Comparison of ENCODE assay signal across 11 mouse cellular contexts in the genomic region with DNA sequence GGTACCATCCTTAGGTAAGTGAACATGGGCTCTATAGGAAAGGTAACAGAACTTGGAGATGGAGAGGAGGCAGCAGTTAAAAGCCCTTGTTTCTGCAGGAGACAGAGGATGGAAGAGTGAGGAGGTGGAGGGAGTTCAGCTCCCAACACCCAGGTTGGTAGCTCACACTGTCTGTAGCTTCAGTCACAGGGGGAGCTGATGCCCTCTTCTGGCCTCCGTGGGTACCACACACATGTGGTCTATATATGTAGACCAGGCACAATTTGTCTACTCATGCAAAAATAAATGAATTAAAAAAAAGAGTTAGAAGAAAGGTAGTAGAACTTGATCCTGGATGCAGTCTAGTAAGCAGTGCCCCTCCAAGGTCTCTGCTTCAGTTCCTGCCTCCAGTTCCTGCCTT.
A peak's percentile ranks its signal among the peaks of the same experiment; 100 is the strongest.
DNase-seq lines count a peak whose midpoint lies in the region; ATAC-seq and TF ChIP-seq lines count a peak whose summit lies in the region.
"Had no signal": no experiment of that assay in that cellular context is flagged by ENCODE, and none has a peak within 500 bp of the region (broad histone marks: within the 10 kb centered on the region; RNA-seq: fewer than 3 reads in every experiment).

No protein-coding gene starts in this region.

- H3K4me1 ChIP-seq in lung, embryonic 14.5 days (ENCODE audit: insufficient read depth), result no peaks in the 10 kb centered on the region
- H3K4me1 ChIP-seq: lung, embryonic 15.5 days had no signal

- H3K4me3 ChIP-seq in lung, embryonic 14.5 days (ENCODE audit: low read depth, low read length), result no peak overlapping the region
- H3K4me3 ChIP-seq: hindbrain, embryonic 10.5 days; lung, embryonic 15.5 days had no signal

- no peak for ATAC-seq in lung, embryonic 14.5 days (ENCODE audit: insufficient read depth)
- ATAC-seq in erythroblast, adult 5-6 weeks (replicated peaks; ENCODE audit: low FRiP score, poor library complexity, severe bottlenecking), result peak; percentile 74; the same call in 1 of the 2 replicates

- H3K27me3 ChIP-seq in lung, embryonic 14.5 days (ENCODE audit: insufficient read depth, low read length), result no peaks in the 10 kb centered on the region
- H3K27me3 ChIP-seq: lung, embryonic 15.5 days had no signal

- H3K9me3 ChIP-seq in lung, embryonic 14.5 days (ENCODE audit: low read depth, low read length), result no peaks in the 10 kb centered on the region
- H3K9me3 ChIP-seq: lung, embryonic 15.5 days had no signal

- no peaks in the 10 kb centered on the region for H3K36me3 ChIP-seq in lung, embryonic 14.5 days (ENCODE audit: insufficient read depth)
- H3K36me3 ChIP-seq: hindbrain, embryonic 10.5 days; lung, embryonic 15.5 days had no signal

- H3K9ac ChIP-seq in lung, embryonic 14.5 days, result no peak overlapping the region
- H3K9ac ChIP-seq: lung, embryonic 15.5 days had no signal

- H3K27ac ChIP-seq in lung, embryonic 14.5 days (ENCODE audit: low read depth), result no peak overlapping the region
- H3K27ac ChIP-seq: hindbrain, embryonic 10.5 days; lung, embryonic 15.5 days had no signal

- WGBS in lung, embryonic 14.5 days, result 65% methylated on average over 1 of the region's 1 CpGs

- intact Hi-C loops in left cerebral cortex, postnatal 4 days (cut with DNase I), result no loop called here

- no peak overlapping the region for H3K4me2 ChIP-seq in lung, embryonic 14.5 days
- H3K4me2 ChIP-seq: lung, embryonic 15.5 days had no signal

- peak; percentile 40; the same call in 1 of the 2 replicates for TF ChIP-seq CTCF in lung, embryonic 14.5 days (IDR thresholded peaks at IDR 0.05; ENCODE audit: low read depth)

- DNase-seq in adrenal gland, postnatal 14 days, result peak; percentile 23
- no peak for DNase-seq in adrenal gland, postnatal 4 days (ENCODE audit: low spot score in 2 of 2)
- no peak for DNase-seq in lung, embryonic 14.5 days
- DNase-seq in lung, adult 18-20 months, result no peak
- DNase-seq in thymus, postnatal 25 days, result peak; percentile 35
- no peak for DNase-seq in left cerebral cortex, postnatal 4 days
- DNase-seq in natural killer cell, adult 2 months (ENCODE audit: low spot score in 2 of 2), result no peak
- DNase-seq: kidney, postnatal 10 days had no signal

Comparison
In these comparisons a context has a peak if more than half of its experiments do, and no peak if none do; other contexts are left out.
1. DNase-seq: peak in adrenal gland, postnatal 14 days (single experiment) and thymus, postnatal 25 days (single experiment); none in adrenal gland, postnatal 4 days (0 of 2), lung, embryonic 14.5 days (single experiment), lung, adult 18-20 months (0 of 2), left cerebral cortex, postnatal 4 days (single experiment) and natural killer cell, adult 2 months (0 of 2).